Mouse (Mus musculus): ENCODE measurements around the gene Dnttip2. TPM values are rescaled to one million over a fixed set of nuclear protein-coding genes. Genes with fewer than 3 reads are reported as not detected.
"Not testable (repeated sequence)": the region's sequence is repeated elsewhere in the genome, so short reads cannot be mapped to it uniquely, and the experiment has no call there.

Dnttip2 gene
- polyA plus RNA-seq (2014; fragmentation: Nextera tagmentation; extraction: Ambion mirVana) = 83.2 and 87.4 TPM in 2 replicates

DNA sequence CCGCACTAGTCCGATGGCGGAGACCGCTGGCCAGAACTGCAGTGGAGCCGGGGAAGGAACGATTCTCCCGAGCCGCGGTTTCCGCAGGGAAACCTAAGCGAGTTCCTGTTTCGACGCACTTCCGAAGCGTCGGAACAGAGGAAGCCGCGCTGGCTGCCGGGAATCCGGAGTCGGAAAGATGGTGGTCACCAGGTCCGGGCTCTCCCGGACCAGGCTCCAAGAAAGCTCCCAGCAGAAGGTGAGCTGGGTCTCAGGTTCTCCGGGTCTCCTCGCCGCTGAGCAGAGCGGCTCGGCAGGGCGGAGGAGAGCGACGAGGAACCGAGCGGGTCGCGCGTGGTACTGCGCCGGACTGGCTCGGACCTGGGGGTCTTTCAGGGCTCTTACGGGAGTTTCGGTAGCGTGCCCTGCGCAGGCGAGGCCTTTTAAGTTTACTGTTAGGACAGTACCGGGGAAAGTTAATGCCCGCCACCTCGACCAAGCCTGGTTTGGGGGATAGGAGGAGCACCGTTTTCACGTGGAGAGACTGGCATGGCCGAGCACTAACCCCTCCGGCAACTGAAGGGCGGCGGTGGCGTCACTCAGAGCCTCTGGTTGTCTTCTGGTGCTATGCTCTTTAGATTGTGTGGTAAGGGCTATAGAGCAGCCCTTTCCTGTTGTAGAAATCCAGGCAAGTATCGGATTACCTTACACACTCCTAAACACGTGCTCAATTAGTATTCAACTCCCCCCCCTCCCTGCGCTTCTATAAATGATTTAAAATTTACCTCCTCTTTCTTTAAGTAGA is at the start of gene Dnttip2:
TSS of gene Dnttip2 (plus strand) at position 148 of the 784 bp plus-strand sequence.
- WGBS = under 1% methylated on average over 57 of the region's 57 CpGs
- Histone ChIP-seq H3K27me3 (ENCODE audit: control insufficient read depth, insufficient read depth, low read length) (no peaks in the 10 kb centered on the region), H3K27ac (ENCODE audit: low read depth, low read length) (no peak within 1 kb of the TSS), H3K4me3 (ENCODE audit: low read depth, low read length) (peak within 1 kb of the TSS; percentile 73), H3K4me1 (ENCODE audit: control insufficient read depth, insufficient read depth, low read length) (peaks cover 15% of the 10 kb centered on the region), H3K9ac (ENCODE audit: low read length) (peak within 1 kb of the TSS; percentile 75), H3K9me3 (ENCODE audit: control insufficient read depth, low read length) (no peaks in the 10 kb centered on the region), H3K36me3 (ENCODE audit: control insufficient read depth, insufficient read depth, low read length) (peaks cover 4% of the 10 kb centered on the region), H3K4me2 (ENCODE audit: low read depth) (peak within 1 kb of the TSS; percentile 64)
- DNase-seq (ENCODE audit: low spot score) (peak; percentile 97), ATAC-seq (ENCODE audit: insufficient read depth, low FRiP score, low TSS enrichment) (peak; percentile 93)

DNA sequence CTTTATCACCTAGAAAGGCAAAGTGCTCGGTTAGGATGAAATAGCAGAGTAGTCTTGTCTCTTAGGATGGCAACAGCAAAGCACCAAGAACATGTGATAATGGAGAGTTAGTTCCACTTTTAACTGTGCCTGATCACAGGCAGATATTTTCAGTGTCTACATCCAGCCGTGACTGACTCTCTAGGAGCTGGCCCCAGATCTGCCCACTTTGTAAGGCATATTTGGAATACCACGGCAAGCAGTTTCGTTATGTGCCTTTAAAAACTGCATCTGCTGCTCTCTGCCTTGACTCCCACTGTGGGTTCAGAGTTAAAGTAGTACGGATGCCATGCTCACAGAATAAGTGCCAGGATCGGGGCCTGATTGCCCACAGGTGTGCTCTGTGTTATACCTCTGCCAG is 47.2 kb upstream of the Dnttip2 start:
- not testable (repeated sequence) for DNase-seq (ENCODE audit: low spot score); H3K4me3 ChIP-seq (ENCODE audit: low read depth, low read length); ATAC-seq (ENCODE audit: insufficient read depth, low FRiP score, low TSS enrichment); H3K27me3 ChIP-seq (ENCODE audit: control insufficient read depth, insufficient read depth, low read length); H3K9me3 ChIP-seq (ENCODE audit: control insufficient read depth, low read length); H3K36me3 ChIP-seq (ENCODE audit: control insufficient read depth, insufficient read depth, low read length); H3K4me2 ChIP-seq (ENCODE audit: low read depth); H3K9ac ChIP-seq (ENCODE audit: low read length); H3K27ac ChIP-seq (ENCODE audit: low read depth, low read length); H3K4me1 ChIP-seq (ENCODE audit: control insufficient read depth, insufficient read depth, low read length)
- WGBS = 84% methylated on average over 6 of the region's 6 CpGs

DNA sequence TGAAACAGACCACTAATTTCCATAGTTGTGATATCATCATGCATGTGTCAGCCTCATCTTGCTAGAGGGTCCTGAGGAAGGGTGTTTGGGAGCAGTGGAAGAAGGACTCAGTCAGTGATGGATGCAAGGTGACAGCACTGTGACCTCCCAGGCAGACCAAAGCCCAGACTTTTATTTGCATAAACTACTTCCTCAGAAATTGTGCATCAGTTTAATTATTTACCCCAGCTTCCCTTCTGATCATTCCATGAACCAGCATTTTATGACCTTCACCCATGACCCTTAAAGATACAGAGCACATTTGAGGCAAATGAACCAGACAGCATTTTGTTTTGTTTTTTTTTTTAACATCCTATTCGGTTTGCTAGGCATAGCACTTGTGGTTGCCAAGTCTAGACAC is 38.4 kb upstream of the Dnttip2 start:
- H3K9me3 ChIP-seq (ENCODE audit: control insufficient read depth, low read length) = no peaks in the 10 kb centered on the region
- H3K4me3 ChIP-seq (ENCODE audit: low read depth, low read length) = no peak overlapping the region
- ATAC-seq (ENCODE audit: insufficient read depth, low FRiP score, low TSS enrichment) (no peak), DNase-seq (ENCODE audit: low spot score) (no peak)
- no peaks in the 10 kb centered on the region for H3K4me1 ChIP-seq (ENCODE audit: control insufficient read depth, insufficient read depth, low read length)
- no peak overlapping the region for H3K9ac ChIP-seq (ENCODE audit: low read length)
- H3K27ac ChIP-seq (ENCODE audit: low read depth, low read length) = no peak overlapping the region
- 58% methylated on average over 1 of the region's 1 CpGs for WGBS
- H3K4me2 ChIP-seq (ENCODE audit: low read depth) = no peak overlapping the region
- no peaks in the 10 kb centered on the region for H3K36me3 ChIP-seq (ENCODE audit: control insufficient read depth, insufficient read depth, low read length)
- no peaks in the 10 kb centered on the region for H3K27me3 ChIP-seq (ENCODE audit: control insufficient read depth, insufficient read depth, low read length)

DNA sequence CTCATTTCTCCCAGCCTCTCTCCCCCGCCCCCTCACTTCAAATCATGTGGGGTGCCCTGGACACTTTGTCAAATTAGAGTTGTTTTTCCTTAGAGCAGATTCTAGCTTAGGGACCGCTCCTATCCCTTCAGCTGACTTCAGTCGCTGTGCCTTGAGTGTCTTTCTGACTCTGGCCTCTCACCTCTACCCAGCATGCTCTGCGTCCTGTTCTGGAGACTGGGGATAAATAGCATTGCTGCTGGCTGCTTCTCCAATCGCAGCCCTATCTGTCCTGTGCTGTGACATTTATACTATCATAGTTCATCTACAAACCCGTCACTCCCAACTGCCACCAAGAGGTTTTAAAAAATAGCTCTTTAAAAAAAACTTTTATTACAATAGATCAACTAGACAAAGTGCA is 31.3 kb upstream of the Dnttip2 start:
- Histone ChIP-seq H3K4me3 (ENCODE audit: low read depth, low read length) (no peak overlapping the region), H3K9me3 (ENCODE audit: control insufficient read depth, low read length) (no peaks in the 10 kb centered on the region), H3K4me1 (ENCODE audit: control insufficient read depth, insufficient read depth, low read length) (peaks cover 6% of the 10 kb centered on the region), H3K9ac (ENCODE audit: low read length) (no peak overlapping the region), H3K36me3 (ENCODE audit: control insufficient read depth, insufficient read depth, low read length) (no peaks in the 10 kb centered on the region), H3K27ac (ENCODE audit: low read depth, low read length) (no peak overlapping the region), H3K4me2 (ENCODE audit: low read depth) (no peak overlapping the region), H3K27me3 (ENCODE audit: control insufficient read depth, insufficient read depth, low read length) (no peaks in the 10 kb centered on the region)
- ATAC-seq (ENCODE audit: insufficient read depth, low FRiP score, low TSS enrichment) = no peak
- 57% methylated on average over 6 of the region's 6 CpGs for WGBS
- no peak for DNase-seq (ENCODE audit: low spot score)

DNA sequence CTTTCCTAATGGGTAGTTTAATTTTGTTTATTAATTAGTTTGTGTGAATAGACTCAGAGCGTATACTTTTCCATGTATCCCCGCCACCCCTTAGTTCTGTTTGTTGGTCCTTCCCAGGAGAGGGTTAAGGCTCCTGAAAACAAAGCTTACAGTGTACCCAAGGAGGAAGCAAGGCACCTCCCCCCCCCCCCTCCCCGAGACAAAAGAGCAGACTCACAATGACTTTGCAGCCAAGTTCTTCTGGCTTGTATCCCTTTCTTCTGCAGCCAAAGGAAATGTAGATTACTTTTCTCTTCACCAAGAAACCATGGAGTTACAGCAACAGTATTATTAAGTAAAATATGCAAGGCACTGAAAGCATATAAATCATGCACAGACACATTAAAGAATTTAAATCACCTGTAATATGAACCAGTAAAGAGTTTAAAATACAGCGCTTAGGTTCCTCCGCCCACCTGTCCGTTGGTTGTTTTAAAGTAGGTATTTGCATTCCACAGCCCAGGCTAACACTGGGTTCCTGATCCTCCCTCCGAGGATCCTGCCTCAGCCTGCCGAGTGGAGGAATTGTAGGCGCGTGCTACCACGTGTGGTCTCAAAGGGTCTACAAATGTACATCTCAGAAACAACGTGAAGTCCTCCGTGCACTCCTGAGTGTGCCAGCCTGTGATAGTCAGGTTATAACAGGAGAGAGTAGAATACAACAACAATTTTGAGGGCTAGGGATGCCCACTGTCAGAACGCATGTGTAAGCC is 30.6 kb upstream of the Dnttip2 start:
- no peaks in the 10 kb centered on the region for H3K9me3 ChIP-seq (ENCODE audit: control insufficient read depth, low read length)
- H3K36me3 ChIP-seq (ENCODE audit: control insufficient read depth, insufficient read depth, low read length) = no peaks in the 10 kb centered on the region
- H3K9ac ChIP-seq (ENCODE audit: low read length) = no peak overlapping the region
- H3K4me3 ChIP-seq (ENCODE audit: low read depth, low read length) = no peak overlapping the region
- WGBS = 57% methylated on average over 14 of the region's 14 CpGs
- peaks cover 6% of the 10 kb centered on the region for H3K4me1 ChIP-seq (ENCODE audit: control insufficient read depth, insufficient read depth, low read length)
- H3K4me2 ChIP-seq (ENCODE audit: low read depth) = no peak overlapping the region
- ATAC-seq (ENCODE audit: insufficient read depth, low FRiP score, low TSS enrichment) = no peak
- no peak overlapping the region for H3K27ac ChIP-seq (ENCODE audit: low read depth, low read length)
- DNase-seq (ENCODE audit: low spot score) = no peak
- no peaks in the 10 kb centered on the region for H3K27me3 ChIP-seq (ENCODE audit: control insufficient read depth, insufficient read depth, low read length)

DNA sequence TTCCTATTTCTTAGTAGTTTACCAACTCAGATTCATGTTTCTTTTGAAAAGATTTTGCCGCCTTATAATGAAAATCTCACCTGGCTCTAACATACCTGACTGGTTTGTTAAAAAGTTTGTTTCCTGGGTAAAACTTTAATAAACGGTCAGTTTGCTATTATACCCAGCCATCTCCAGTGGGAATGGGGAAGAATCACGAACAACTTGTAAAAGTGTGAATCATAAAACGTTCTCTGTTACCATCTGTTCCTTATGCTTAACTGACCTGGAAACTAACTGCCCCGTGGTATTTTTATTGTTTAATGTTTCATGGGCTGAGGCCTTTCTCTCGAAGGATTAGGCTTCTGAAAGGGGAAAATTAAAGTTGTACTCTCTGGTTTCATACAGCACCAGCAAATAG is 29.4 kb upstream of the Dnttip2 start:
- Histone ChIP-seq H3K4me3 (ENCODE audit: low read depth, low read length) (peak overlapping the region; percentile 88; the same call in 1 of the 2 replicates), H3K4me2 (ENCODE audit: low read depth) (peak overlapping the region; percentile 76), H3K27me3 (ENCODE audit: control insufficient read depth, insufficient read depth, low read length) (no peaks in the 10 kb centered on the region), H3K9ac (ENCODE audit: low read length) (peak overlapping the region; percentile 42), H3K4me1 (ENCODE audit: control insufficient read depth, insufficient read depth, low read length) (peaks cover 6% of the 10 kb centered on the region), H3K36me3 (ENCODE audit: control insufficient read depth, insufficient read depth, low read length) (no peaks in the 10 kb centered on the region), H3K9me3 (ENCODE audit: control insufficient read depth, low read length) (no peaks in the 10 kb centered on the region), H3K27ac (ENCODE audit: low read depth, low read length) (no peak overlapping the region)
- DNase-seq (ENCODE audit: low spot score) = no peak
- ATAC-seq (ENCODE audit: insufficient read depth, low FRiP score, low TSS enrichment) = no peak
- WGBS = 52% methylated on average over 6 of the region's 6 CpGs

DNA sequence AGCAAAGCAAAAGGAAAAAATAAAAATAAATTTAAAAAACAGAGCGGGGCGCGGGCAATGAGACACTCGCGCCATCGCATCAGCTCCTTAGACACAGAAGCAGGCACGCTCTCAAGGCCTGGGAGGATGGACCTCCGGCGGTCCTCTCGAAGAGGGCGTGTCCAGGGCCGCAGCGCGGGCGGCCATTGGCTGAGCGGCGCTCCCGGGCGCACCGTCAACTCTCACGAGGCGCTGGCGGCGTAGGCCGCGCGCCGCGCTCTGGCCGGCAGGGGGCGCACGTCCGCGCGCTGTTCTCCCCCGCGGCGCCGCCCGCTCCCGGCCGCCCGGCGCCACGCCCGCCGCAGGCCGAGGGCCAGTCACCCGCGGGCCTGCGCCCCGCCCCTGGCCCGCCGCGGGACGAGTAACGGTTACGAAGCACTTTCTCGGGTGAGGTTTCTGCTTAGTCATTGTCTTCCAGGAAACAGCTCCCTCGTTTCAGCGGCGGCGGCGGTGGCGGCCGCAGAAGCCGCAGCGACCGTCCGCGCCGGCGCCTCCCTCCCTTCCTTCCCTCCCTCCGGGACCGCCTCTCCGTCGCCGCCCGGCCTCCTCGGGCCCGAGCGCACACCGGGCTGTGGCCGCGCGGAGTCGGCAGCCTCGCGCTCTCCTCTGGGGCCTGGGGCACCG is 28.8 kb upstream of the Dnttip2 start, which contains the start of gene Gclm:
TSS of gene Gclm (plus strand) at position 343 of the 663 bp plus-strand sequence.
- H3K9ac ChIP-seq (ENCODE audit: low read length) = peak within 1 kb of the TSS; percentile 80
- H3K4me1 ChIP-seq (ENCODE audit: control insufficient read depth, insufficient read depth, low read length) = peaks cover 6% of the 10 kb centered on the region
- ATAC-seq (ENCODE audit: insufficient read depth, low FRiP score, low TSS enrichment) (peak; percentile 99), DNase-seq (ENCODE audit: low spot score) (peak; percentile 96)
- H3K27ac ChIP-seq (ENCODE audit: low read depth, low read length) = peak within 1 kb of the TSS; percentile 90
- no peaks in the 10 kb centered on the region for H3K27me3 ChIP-seq (ENCODE audit: control insufficient read depth, insufficient read depth, low read length)
- WGBS = under 1% methylated on average over 70 of the region's 90 CpGs
- no peaks in the 10 kb centered on the region for H3K9me3 ChIP-seq (ENCODE audit: control insufficient read depth, low read length)
- peak within 1 kb of the TSS; percentile 76 for H3K4me2 ChIP-seq (ENCODE audit: low read depth)
- no peaks in the 10 kb centered on the region for H3K36me3 ChIP-seq (ENCODE audit: control insufficient read depth, insufficient read depth, low read length)
- peak within 1 kb of the TSS; percentile 88 for H3K4me3 ChIP-seq (ENCODE audit: low read depth, low read length)

DNA sequence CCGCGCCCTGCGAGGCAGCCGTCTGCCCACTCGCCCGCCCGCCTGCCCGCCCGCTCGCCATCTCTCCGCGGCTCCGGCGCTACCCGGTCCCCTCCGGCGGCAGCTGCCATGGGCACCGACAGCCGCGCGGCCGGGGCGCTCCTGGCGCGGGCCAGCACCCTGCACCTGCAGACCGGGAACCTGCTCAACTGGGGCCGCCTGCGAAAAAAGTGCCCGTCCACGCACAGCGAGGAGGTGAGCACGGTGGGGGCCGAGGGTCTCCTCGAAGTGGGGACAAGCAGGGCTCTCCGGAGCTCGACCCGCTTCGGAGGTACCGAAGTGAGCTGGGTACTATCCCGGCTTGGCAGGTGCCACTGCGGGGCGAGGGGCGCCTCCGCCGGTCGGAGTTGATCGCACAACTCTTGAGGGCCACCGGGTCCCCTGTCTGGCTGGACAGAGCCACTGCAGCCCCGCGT is 28.3 kb upstream of the Dnttip2 start:
- H3K9me3 ChIP-seq (ENCODE audit: control insufficient read depth, low read length) = no peaks in the 10 kb centered on the region
- peak overlapping the region; percentile 90 for H3K27ac ChIP-seq (ENCODE audit: low read depth, low read length)
- peak; percentile 59 for ATAC-seq (ENCODE audit: insufficient read depth, low FRiP score, low TSS enrichment)
- DNase-seq (ENCODE audit: low spot score) = peak; percentile 69
- H3K4me1 ChIP-seq (ENCODE audit: control insufficient read depth, insufficient read depth, low read length) = peaks cover 6% of the 10 kb centered on the region
- no peaks in the 10 kb centered on the region for H3K27me3 ChIP-seq (ENCODE audit: control insufficient read depth, insufficient read depth, low read length)
- under 1% methylated on average over 29 of the region's 50 CpGs for WGBS
- H3K4me3 ChIP-seq (ENCODE audit: low read depth, low read length) = peak overlapping the region; percentile 88
- peak overlapping the region; percentile 76 for H3K4me2 ChIP-seq (ENCODE audit: low read depth)
- H3K9ac ChIP-seq (ENCODE audit: low read length) = peak overlapping the region; percentile 80
- H3K36me3 ChIP-seq (ENCODE audit: control insufficient read depth, insufficient read depth, low read length) = no peaks in the 10 kb centered on the region

Data from neural tube, embryonic 11.5 days (tissue).